Mouse (Mus musculus): ENCODE results near the gene Abcc2.

- TF ChIP-seq GATA1 (IDR thresholded peaks at IDR 0.05; ENCODE audit: borderline replicate concordance, low read length) (no peak), FLI1 (IDR thresholded peaks at IDR 0.05; ENCODE audit: low read length) (no peak)
Measured at GRCm38 (mm10) chr19:43826855-43827254, 44.9 kb downstream of the Abcc2 start.

Measured in megakaryocyte, embryonic 14.5 days (primary cell).